Mouse (Mus musculus): ENCODE data around the gene Pes1. TPM values are rescaled to one million over a fixed set of nuclear protein-coding genes. Genes with fewer than 3 reads are reported as not detected.
"Not testable (repeated sequence)": the region's sequence is repeated elsewhere in the genome, so short reads cannot be mapped to it uniquely, and the experiment has no call there.

Pes1 gene
- total RNA-seq, 2 experiments from 2014 or later, result 87.0 to 124 TPM

DNA sequence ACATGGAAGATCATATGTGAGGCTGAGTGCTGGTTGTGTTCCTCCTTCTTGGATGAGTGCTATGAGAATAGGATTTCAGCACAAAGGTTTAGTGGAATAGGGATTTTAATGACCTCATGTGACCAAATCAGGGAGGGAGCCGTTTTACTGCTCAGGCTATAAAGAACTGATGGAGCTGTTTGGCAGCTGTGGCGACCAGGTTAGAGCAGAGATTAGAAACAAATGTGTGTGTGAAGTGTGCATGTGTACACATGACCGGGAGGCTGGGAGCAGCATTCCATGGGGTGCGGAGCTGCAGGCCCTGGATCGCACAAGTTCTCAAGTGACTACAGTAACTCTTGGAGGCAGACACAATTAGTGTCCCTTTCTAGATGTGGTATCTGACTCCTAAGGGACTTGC, 35.8 kb downstream of the Pes1 start:
- no peak for ATAC-seq (replicated peaks; ENCODE audit: poor library complexity, severe bottlenecking)

DNA sequence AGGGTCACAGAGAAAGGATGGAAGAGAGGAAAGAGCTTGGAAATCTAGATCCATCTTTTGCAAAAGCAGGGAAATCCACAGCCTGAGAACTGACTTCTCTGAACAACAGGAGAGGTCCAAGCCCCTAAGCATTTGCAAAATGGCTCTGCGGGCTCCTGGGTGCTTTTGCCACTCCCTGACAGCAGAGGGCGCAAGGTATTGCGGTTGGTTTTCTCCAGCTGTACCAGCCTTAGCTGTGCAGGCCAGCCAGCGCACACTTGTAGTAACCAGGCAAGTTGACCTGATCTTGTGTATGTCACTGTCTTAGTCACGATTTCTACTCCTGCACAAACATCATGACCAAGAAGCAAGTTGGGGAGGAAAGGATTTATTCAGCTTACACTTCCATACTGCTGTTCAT, 37.8 kb downstream of the Pes1 start:
- ATAC-seq (replicated peaks; ENCODE audit: poor library complexity, severe bottlenecking), result peak; percentile 67

DNA sequence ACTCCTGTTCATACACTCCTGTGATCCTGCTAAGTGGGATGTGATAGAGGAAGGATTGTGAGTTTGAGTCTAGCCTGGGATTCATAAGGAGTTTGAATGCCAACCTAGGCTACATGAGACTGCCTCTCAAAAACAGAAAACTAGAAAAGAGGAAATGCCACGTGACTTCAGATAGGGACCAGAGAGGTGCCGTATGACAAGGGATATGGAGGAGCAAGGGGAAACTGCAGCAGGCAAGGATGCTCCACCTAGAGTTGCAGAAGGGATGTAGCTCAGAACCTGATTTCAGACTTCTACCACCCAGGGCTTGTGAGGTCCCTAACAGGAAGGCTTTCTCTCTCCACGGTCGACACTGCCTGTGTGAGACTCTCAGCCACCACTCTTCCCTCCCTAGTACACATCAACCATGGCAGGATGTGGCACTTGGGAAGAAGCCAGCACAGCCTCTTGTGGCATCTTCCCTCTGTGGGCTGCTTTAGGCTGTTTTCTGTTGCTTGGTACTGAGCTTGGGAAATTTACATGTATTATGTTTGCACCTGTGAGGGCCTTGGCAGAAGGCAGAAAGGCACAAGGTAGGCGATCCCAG, 41.5 kb downstream of the Pes1 start:
- ATAC-seq (replicated peaks; ENCODE audit: poor library complexity, severe bottlenecking), result no peak

DNA sequence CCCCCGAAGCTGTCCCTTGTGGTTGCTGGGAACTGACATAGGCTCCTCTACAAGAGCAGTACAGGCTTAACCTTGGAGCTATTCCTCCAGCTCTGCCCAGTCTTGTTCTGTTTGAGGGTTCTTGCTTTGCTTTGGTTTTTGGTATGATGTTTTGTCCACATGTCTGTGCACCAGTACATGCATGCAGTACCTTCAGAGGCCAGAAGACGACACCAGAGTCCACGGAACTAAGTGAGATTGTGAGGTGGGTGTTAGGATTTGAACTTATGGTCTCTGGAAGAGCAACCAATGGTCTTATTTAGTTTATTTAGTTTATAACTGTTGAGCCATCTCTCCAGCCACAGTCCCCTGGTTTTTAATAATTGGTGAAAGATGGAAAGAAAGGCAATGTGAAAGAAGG, 42.7 kb downstream of the Pes1 start:
- ATAC-seq (replicated peaks; ENCODE audit: poor library complexity, severe bottlenecking), result no peak

DNA sequence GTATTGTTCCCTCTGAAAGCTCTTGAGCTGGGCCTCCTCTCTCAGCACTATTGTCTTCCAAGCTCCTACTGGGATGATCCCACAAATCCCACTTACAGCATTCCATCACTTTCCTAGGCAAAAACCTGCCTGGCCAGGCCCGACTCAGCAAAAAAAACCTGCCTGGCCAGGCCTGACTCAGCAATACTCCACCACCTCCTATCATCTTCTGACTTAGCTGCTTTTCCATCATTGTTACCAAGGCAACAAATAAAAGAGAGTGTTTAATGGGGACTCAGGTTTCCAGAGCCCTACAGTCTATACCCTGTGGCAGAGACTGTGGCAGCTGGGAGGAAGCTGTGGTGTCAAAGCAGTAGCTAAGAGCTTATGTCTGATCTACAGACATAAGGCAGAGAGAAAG, 48.8 kb downstream of the Pes1 start:
- no peak for ATAC-seq (replicated peaks; ENCODE audit: poor library complexity, severe bottlenecking)

DNA sequence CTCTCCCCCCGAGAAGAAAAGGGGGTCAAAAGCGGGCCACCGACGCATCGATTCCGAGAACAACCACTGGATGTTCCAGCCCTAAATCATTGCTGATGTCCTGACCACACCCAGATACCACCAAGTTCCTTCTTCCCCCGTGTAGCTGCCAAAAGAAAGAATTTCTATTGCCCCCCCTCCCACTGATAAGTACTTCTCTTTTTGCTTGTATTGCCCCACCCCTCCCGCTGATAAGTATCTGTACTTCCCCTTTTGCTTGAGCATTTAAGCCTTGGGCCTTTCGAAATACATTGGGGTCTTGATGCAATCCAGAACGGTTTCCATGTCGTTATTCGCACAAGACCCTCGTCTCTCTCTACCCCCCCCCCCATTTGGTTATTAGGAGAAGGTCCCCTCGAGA, 52.0 kb downstream of the Pes1 start:
- not testable (repeated sequence) for ATAC-seq (replicated peaks; ENCODE audit: poor library complexity, severe bottlenecking)

DNA sequence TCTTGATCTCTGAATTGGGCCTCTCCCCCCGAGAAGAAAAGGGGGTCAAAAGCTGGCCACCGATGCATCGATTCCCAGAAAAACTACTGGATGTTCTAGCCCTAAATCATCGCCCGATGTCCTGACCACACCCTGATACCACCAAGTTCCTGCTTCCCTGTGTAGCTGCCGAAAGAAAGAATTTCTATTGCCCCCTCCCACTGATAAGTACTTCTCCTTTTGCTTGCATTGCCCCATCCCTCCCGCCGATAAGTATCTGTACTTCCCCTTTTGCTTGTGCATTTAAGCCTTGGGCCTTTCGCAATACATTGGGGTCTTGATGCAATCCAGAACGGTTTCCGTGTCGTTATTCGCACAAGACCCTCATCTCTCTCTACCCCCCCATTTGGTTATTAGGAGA, 58.3 kb downstream of the Pes1 start:
- not testable (repeated sequence) for ATAC-seq (replicated peaks; ENCODE audit: poor library complexity, severe bottlenecking)

DNA sequence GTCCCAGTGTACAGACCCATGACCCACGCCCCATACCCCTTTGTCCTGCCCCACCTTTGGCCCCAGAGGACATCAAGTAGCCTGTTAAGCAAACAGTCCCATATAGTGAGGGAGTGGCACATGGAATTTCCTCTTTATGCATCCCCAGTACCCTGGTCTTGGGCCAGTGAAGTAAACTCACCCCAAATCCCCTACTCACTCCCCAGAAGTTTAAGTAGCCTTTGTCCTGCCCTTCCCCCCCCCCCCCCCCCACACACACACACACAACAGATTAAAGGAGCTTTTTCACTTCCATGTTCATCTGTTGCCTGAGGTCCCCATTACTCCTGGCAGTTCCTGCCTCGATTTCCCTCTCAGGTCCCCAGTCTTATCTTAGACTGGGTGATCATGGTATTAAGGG, 59.5 kb downstream of the Pes1 start:
- ATAC-seq (replicated peaks; ENCODE audit: poor library complexity, severe bottlenecking), result no peak

DNA sequence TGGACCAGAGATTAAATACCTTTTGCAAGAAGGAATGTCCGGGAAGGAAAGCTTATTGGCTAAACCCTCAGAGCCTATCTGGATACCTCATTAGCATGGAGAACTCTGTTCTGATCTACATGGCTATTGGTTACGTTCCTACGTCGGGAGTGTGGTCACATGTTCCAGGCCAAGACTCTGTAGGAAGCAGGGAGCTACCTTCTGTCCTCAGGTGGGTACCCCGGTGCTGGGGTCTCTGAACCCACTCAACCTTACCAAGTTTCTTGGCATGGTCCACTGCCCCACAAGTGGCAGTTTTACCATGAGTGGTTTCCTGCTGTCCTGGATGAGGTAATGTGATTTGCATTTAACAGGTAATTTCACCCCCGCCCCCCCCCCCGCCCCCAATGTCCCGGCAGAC, 63.3 kb downstream of the Pes1 start:
- no peak for ATAC-seq (replicated peaks; ENCODE audit: poor library complexity, severe bottlenecking)

DNA sequence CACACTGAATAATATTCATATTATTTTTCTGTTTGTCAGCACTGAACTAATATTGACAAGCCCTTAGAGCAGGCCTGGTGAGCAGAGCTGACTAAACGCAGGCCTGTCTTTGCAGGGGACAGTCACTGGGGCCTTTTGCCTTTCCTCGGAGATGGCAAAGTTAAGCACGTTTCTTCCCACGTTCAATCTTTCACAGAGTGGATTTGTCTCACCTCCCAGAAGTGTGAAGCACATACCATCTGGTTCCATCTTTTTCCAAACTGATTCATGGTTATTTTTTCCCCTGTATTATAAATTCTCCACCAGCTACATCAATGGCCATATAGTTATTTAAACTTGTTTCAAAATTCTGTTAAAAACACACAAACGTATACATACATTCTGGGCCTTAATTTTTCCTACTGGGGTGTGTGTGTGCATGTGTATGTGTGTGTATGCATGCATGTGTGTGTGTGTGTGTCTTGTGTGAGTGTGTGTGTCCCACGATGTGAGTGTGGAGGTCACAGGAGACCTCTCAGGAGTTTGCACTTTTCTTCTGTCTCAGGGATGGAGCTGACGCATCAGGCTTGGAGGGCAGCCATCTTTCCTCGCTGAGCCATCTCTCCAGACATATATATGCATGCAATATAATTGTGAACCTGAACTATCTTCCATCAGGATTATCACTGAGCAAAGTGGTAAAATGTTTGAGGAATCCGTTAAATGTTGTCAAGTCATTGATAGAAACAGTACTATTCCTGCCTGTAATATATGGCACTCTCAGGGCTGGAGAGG, 64.0 kb downstream of the Pes1 start:
- ATAC-seq (replicated peaks; ENCODE audit: poor library complexity, severe bottlenecking), result no peak

DNA sequence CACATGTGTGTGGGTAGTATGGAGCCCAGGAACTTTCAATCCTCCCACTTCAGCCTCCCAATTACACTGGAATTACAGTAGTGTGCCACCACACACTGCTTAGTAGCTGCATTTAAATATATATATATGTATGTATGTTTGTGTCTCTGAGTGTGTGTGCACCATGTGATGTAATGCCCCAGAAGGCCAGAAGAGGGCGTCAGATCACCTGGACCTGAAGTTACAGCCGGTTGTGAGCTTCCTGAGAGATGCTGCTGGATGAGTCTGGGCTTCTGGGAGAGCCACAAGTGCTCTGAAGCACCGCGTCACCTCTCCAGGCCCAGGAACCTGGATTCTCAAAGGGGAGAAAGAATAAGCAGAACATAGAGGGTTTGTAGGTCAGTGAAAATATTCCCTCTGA, 65.6 kb downstream of the Pes1 start:
- ATAC-seq (replicated peaks; ENCODE audit: poor library complexity, severe bottlenecking), result no peak

Other genes with a start within 250 kb of the Pes1 start
- gene Osbp2, start 100.1 kb upstream of the Pes1 start, total RNA-seq (2014; fragmentation: Nextera tagmentation), result 0.19 TPM in 1 of 2 replicates, not detected in the other
- not detected in 2 replicates for gene Osbp2, start 100.1 kb upstream of the Pes1 start, total RNA-seq (2017)
- not detected in 2 replicates for gene 4921536K21Rik, start 68.9 kb upstream of the Pes1 start, total RNA-seq (2014; fragmentation: Nextera tagmentation)
- not detected in 2 replicates for gene 4921536K21Rik, start 68.9 kb upstream of the Pes1 start, total RNA-seq (2017)
- gene Dusp18, start 68.7 kb upstream of the Pes1 start, total RNA-seq (2014; fragmentation: Nextera tagmentation), result 0.39 and 1.7 TPM in 2 replicates
- gene Dusp18, start 68.7 kb upstream of the Pes1 start, total RNA-seq (2017), result 0.60 and 0.67 TPM in 2 replicates
- 1.2 and 2.1 TPM in 2 replicates for gene Slc35e4, start 49.3 kb upstream of the Pes1 start, total RNA-seq (2014; fragmentation: Nextera tagmentation)
- gene Slc35e4, start 49.3 kb upstream of the Pes1 start, total RNA-seq (2017), result 2.4 and 2.8 TPM in 2 replicates
- 69.5 and 77.3 TPM in 2 replicates for gene Tcn2, start 31.8 kb upstream of the Pes1 start, total RNA-seq (2014; fragmentation: Nextera tagmentation)
- 46.0 and 51.7 TPM in 2 replicates for gene Tcn2, start 31.8 kb upstream of the Pes1 start, total RNA-seq (2017)
- gene 4930556J24Rik, start 12.8 kb downstream of the Pes1 start, total RNA-seq (2014; fragmentation: Nextera tagmentation), result not detected in 2 replicates
- gene 4930556J24Rik, start 12.8 kb downstream of the Pes1 start, total RNA-seq (2017), result not detected in 2 replicates
- gene Gal3st1, start 19.7 kb downstream of the Pes1 start, total RNA-seq (2014; fragmentation: Nextera tagmentation), result 0.21 and 1.3 TPM in 2 replicates
- 0.62 and 1.0 TPM in 2 replicates for gene Gal3st1, start 19.7 kb downstream of the Pes1 start, total RNA-seq (2017)
- not detected in 2 replicates for gene Sec14l4, start 67.5 kb downstream of the Pes1 start, total RNA-seq (2014; fragmentation: Nextera tagmentation)
- not detected in 2 replicates for gene Sec14l4, start 67.5 kb downstream of the Pes1 start, total RNA-seq (2017)
- gene Sec14l3, start 100.9 kb downstream of the Pes1 start, total RNA-seq (2014; fragmentation: Nextera tagmentation), result not detected in 2 replicates
- not detected in 2 replicates for gene Sec14l3, start 100.9 kb downstream of the Pes1 start, total RNA-seq (2017)
- 9.9 and 11.1 TPM in 2 replicates for gene Mtfp1, start 131.5 kb downstream of the Pes1 start, total RNA-seq (2014; fragmentation: Nextera tagmentation)
- gene Mtfp1, start 131.5 kb downstream of the Pes1 start, total RNA-seq (2017), result 8.7 and 13.3 TPM in 2 replicates
- gene Sec14l2, start 159.4 kb downstream of the Pes1 start, total RNA-seq (2014; fragmentation: Nextera tagmentation), result not detected in 2 replicates
- not detected in 2 replicates for gene Sec14l2, start 159.4 kb downstream of the Pes1 start, total RNA-seq (2017)
- 10.5 and 13.1 TPM in 2 replicates for gene Rnf215, start 171.2 kb downstream of the Pes1 start, total RNA-seq (2014; fragmentation: Nextera tagmentation)
- gene Rnf215, start 171.2 kb downstream of the Pes1 start, total RNA-seq (2017), result 6.6 and 7.8 TPM in 2 replicates
- gene Ccdc157, start 196.3 kb downstream of the Pes1 start, total RNA-seq (2014; fragmentation: Nextera tagmentation), result 0.28 and 0.73 TPM in 2 replicates
- 0.21 and 0.69 TPM in 2 replicates for gene Ccdc157, start 196.3 kb downstream of the Pes1 start, total RNA-seq (2017)
- 65.9 and 92.2 TPM in 2 replicates for gene Sf3a1, start 196.4 kb downstream of the Pes1 start, total RNA-seq (2014; fragmentation: Nextera tagmentation)
- 31.2 and 35.6 TPM in 2 replicates for gene Sf3a1, start 196.4 kb downstream of the Pes1 start, total RNA-seq (2017)
- gene Tbc1d10a, start 222.8 kb downstream of the Pes1 start, total RNA-seq (2014; fragmentation: Nextera tagmentation), result 2.9 and 5.2 TPM in 2 replicates
- 5.4 and 9.7 TPM in 2 replicates for gene Tbc1d10a, start 222.8 kb downstream of the Pes1 start, total RNA-seq (2017)